Mouse (Mus musculus) left cerebral cortex, adult 8-10 months (tissue): Measurements from ENCODE around the gene Eefsec. TPM values are rescaled to one million over a fixed set of nuclear protein-coding genes. Genes with fewer than 3 reads are reported as not detected.

ENCODE experiments used
- DNase-seq, 2 experiments: peaks; one replicate each; pipeline ENCODE4 v3.0.0; 2022; ENCODE audit warnings: low spot score in 2 of 2
- total RNA-seq, 4 experiments: library from RNA; stranded (reverse); gene quantifications; 2 replicates each; pipeline ENCODE4 v1.2.4; 2022

Gene Eefsec
- total RNA-seq, 4 experiments from 2014 or later: 19.5 to 24.6 (median 23.4) TPM

GRCm38 (mm10) chr6:88416130-88416758, 30.1 kb downstream of the Eefsec start:
- no peak for DNase-seq

- no peak for DNase-seq
Observed at GRCm38 (mm10) chr6:88412604-88413003, 33.7 kb downstream of the Eefsec start.

DNA sequence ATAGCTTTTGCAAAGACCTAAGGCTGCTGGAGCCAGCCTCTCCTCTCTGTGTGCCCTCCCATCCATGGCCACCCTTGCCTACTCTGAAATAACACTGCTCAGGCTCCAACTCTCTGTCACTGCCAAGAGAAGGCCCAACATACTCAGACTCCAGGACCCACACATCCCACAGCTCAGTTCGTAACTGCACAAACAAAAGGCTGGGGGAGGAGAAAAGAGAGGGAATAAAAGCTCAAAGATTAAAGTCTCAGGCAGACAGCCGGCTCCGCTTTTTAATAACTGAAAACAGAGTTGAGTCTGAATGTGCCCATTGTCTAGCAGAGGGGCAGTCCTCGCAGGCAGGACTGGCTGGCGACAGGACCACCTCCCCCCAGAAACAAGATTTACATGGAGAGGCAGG, 36.8 kb downstream of the Eefsec start:
- DNase-seq: no peak

- DNase-seq: no peak
Observed at GRCm38 (mm10) chr6:88400451-88400850, 45.9 kb downstream of the Eefsec start.

- no peak for DNase-seq
Observed at GRCm38 (mm10) chr6:88397985-88398384, 48.4 kb downstream of the Eefsec start.

DNA sequence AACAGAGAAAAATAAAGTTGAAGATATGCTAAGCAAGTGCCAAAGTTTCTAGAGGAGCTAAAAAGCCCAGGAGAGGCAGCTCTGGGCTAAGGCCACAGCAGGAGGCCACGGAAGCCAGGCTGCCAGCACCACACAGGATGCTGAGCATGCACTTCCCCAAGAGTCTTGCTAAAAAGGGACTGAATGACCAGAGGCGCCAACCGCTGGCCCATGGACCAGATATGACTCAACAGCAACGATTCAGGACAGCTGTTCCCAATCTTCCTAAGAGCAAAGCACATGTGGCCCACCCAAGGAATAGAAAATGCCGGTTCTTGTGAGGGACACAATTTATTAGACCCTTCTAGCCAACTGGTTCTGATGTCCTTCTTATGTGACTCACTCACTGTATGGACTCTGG, 57.4 kb downstream of the Eefsec start:
- no peak for DNase-seq

DNA sequence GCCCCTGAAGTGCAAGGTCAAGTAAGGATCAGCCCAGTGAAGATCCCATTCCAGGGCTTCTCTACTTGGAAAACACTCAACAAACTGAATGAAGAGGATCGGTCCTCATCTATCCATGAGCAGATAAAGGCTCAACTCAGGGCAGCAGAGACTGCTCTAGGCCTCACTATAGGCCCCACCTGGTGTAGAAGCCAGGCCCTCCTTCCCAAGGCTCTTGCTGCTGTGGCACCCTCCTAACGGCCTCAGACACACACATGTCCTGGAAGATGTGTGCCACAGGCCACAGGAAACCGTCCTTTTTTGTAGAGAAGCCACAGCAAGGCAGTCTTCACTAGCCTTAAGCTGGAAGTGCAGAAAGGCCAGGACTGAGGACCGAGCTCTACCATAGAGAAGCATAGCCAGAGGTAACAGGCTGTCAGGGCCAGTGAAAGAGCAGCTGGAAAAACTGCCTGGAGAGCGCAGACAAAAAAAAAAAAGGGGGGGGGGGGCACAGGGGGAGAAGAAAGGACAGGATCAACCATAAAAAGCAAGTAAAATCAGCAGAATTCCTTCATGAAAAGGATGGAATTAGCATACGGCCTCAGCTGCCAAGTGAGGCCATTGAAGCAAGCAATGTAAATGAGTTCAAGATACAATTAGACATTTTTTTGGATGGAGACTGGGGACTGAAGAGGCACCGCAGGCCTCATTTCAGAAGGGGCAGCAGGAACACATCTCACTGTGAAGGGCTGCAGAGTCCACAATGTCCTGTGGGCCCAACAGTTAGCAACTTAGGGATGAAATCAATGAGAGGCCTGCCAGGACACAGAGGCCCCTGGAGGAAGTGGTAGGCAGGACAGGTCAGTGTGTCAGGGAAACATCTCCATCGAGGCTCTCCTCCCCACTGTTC, 58.3 kb downstream of the Eefsec start:
- DNase-seq: no peak

- DNase-seq: no peak
Observed at GRCm38 (mm10) chr6:88384420-88385053, 61.8 kb downstream of the Eefsec start.

GRCm38 (mm10) chr6:88383734-88384133, 62.6 kb downstream of the Eefsec start:
- DNase-seq: no peak

DNA sequence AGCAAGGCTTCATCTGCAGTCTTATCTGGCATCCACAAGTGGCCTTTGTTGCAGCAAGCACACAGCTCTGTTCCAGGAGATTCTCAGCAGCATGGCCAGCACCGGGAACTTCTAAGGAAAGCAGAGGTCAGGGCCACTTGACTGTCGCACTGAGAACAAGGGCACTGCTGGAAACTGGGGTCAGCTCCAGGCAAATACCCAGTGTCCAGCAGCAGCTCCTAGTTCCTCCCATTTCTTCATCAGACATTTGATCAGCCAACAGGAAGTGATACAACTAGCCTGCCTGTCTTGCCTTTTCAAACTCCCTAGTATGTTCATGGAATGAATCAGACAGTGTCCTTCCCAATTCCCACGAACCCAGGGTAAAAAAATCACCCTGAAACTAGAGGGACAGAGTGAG, 66.6 kb downstream of the Eefsec start:
- DNase-seq: no peak

DNA sequence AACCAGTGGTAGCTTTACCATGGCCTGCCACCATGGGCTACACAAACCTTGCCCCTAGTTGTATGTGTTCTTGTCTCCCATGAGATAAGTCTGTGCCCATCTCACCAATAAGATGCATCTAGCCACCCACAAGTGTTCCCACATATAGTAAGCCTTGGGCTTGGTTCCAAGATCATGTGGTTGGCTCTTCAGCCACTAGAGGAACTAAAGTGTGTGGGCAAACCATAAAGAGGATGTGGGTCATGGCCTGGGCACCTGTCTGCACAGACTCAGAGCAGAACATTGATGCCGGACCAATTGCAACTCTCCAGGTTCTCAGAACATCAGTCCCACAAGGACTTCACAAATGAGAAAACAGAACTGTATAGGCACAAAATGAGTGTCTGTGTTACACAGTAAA, 67.5 kb downstream of the Eefsec start:
- no peak for DNase-seq

DNA sequence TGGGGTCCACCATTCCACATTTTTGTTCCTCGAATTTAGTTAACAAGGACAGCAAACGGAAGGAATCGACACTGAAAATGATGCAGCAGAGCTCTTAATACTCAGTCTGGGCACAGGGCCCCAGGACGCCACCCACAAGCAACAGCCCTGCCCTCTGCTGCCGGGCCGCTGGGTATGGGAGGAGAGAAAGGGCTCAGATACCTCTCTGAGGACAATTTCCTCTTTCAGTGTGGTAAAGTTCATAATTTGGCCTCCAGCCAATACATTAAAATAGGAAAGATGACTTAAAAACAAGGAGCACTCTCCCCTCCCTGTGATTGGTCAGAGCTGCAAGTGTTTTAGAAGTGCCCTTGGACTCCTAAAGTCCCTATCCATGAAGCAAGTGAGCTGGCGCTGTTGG, 72.1 kb downstream of the Eefsec start:
- DNase-seq: no peak

DNA sequence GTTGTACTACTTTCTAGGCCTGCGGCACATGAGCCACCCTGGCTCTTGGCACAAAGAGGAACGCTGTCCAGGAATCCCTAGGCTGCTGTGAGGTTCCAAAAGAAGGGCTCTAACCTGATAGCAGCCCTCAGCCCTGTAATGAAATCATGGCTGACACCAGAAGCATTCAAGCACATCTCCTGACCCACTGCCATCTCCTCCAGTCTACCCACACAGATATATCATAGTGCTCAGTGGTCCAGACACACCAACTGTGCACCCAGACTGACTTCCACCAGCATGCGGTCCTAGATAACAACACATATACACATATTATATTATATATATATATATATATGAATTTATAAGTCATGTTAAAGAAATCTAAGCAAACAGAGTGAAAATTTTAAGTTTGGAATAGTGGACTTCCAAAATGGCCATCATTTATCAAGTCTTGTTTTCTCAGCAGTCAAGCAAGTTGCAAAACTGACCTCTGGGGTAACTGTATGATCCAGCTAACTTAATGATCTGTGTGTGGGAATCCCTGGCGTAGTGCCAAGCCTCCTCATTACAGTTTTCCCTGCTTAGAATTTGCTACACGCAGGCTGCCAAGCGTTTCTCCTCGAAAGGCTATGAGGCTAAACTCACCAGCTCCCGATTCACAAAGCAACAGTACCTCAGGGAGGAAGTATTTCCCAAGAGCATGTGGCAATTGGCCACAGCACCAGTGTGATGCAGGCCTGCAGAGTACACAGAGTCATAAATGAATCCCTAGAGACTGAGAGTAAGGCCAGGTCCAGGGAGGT, 76.3 kb downstream of the Eefsec start:
- no peak for DNase-seq

GRCm38 (mm10) chr6:88363475-88364012, 82.8 kb downstream of the Eefsec start:
- no peak for DNase-seq

DNA sequence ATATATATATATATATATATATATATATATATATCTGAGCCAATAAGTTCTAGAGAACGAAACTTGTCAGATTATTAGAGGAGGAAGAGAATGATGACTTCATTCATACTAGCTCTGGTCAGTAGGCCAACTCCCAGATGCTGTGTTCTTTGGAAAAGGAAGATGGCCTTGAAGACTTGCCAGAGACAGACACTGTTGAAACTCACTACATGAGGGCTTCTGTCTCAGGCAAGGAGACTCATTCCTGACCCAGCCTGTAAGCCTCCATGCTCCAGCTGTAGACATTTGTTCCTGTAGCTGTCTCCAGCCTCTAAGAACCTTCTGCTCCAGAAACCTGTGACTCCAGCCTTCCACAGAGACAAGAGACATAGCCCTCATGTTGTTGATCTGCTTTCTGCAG, 85.2 kb downstream of the Eefsec start:
- DNase-seq: no peak

DNA sequence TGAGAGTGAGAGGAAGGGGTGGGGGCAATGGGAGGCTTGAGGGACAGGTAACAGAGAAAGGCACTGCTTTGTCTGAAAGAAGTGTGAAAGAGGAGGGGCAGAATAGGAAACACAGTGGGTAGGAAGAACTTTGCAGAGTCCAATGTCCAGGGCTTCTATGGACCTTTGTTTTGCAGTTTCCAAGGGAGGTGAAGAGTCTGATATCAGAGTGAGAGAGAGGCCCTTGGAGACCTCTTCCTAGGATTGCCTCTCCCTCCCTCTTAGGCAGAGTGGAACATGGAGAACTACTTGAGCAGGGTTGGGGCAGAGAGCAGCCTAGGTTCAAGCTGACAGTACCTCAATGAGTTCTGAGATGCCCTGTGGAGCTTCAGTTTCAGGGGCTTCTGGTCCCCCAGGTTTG, 88.1 kb downstream of the Eefsec start:
- no peak for DNase-seq

DNA sequence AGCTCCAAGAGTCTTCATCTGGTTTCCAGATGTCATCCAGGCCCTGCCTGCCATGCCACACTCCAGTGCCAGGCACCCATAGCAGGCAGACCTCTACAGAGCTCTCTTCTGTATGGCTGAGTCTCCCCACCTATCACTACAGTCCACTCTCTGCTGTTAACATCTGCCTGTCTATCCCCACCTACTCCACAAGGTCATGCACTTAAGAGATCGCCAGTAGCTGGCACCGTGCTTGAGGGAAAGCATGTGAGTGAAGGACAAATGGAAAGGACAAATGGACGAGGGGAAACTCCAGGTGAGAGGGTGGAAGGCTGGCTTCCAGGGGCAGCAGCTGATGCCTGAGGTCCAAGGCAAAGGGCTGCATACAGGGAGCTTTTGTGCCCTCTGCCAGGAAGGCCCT, 90.5 kb downstream of the Eefsec start:
- no peak for DNase-seq

GRCm38 (mm10) chr6:88352541-88352940, 93.8 kb downstream of the Eefsec start:
- DNase-seq: no peak

- DNase-seq: no peak
Observed at GRCm38 (mm10) chr6:88346776-88347175, 99.6 kb downstream of the Eefsec start.

- no peak for DNase-seq
Observed at GRCm38 (mm10) chr6:88345311-88345710, 101.0 kb downstream of the Eefsec start.
